Mouse (Mus musculus): ENCODE results near the gene Zdhhc15.
"Not testable (repeated sequence)": the region's sequence is repeated elsewhere in the genome, so short reads cannot be mapped to it uniquely, and the experiment has no call there.

Zdhhc15 gene

GRCm38 (mm10) chrX:104670757-104671549, at the start of gene Zdhhc15:
Gene Zdhhc15 (minus strand): TSS chrX:104671064.
- in situ Hi-C loops (cut with MboI, MseI), result no loop called here

GRCm38 (mm10) chrX:104707935-104708334, 37.1 kb upstream of the Zdhhc15 start:
- in situ Hi-C loops (cut with MboI, MseI), result no loop called here

GRCm38 (mm10) chrX:104669850-104670756, 761 bp downstream of the Zdhhc15 start:
- in situ Hi-C loops (cut with MboI, MseI), result no loop called here

GRCm38 (mm10) chrX:104656976-104657375, 13.9 kb downstream of the Zdhhc15 start:
- in situ Hi-C loops (cut with MboI, MseI), result no loop called here

- in situ Hi-C loops (cut with MboI, MseI), result no loop called here
These were observed 58.3 kb downstream of the Zdhhc15 start for GRCm38 (mm10) chrX:104612531-104612930.

GRCm38 (mm10) chrX:104603738-104604430, 67.0 kb downstream of the Zdhhc15 start:
- in situ Hi-C loops (cut with MboI, MseI), result not testable (repeated sequence)

- in situ Hi-C loops (cut with MboI, MseI), result not testable (repeated sequence)
These were observed 68.5 kb downstream of the Zdhhc15 start for GRCm38 (mm10) chrX:104602168-104602859.

- in situ Hi-C loops (cut with MboI, MseI), result no loop called here
These were observed 96.9 kb downstream of the Zdhhc15 start for GRCm38 (mm10) chrX:104573946-104574345.

- in situ Hi-C loops (cut with MboI, MseI), result no loop called here
These were observed 103.4 kb downstream of the Zdhhc15 start for GRCm38 (mm10) chrX:104567497-104567896.

GRCm38 (mm10) chrX:104545283-104545682, 125.6 kb downstream of the Zdhhc15 start:
- in situ Hi-C loops (cut with MboI, MseI), result no loop called here

- in situ Hi-C loops (cut with MboI, MseI), result no loop called here
These were observed 126.8 kb downstream of the Zdhhc15 start for GRCm38 (mm10) chrX:104543919-104544595.

- in situ Hi-C loops (cut with MboI, MseI), result no loop called here
These were observed 128.2 kb downstream of the Zdhhc15 start for GRCm38 (mm10) chrX:104542635-104543034.

- in situ Hi-C loops (cut with MboI, MseI), result no loop called here
These were observed 169.1 kb downstream of the Zdhhc15 start for GRCm38 (mm10) chrX:104501765-104502164.

GRCm38 (mm10) chrX:104489626-104490355, 181.1 kb downstream of the Zdhhc15 start:
- in situ Hi-C loops (cut with MboI, MseI), result loop anchor here in 1 of 2 experiments (5.0 kb wide), 1 partner anchor 62 kb away; no protein-coding TSS in a partner anchor

GRCm38 (mm10) chrX:104488870-104489467, 181.9 kb downstream of the Zdhhc15 start:
- in situ Hi-C loops (cut with MboI, MseI), result loop anchor here in 1 of 2 experiments (5.0 kb wide), 1 partner anchor 62 kb away; no protein-coding TSS in a partner anchor

GRCm38 (mm10) chrX:104488036-104488435, 182.8 kb downstream of the Zdhhc15 start:
- in situ Hi-C loops (cut with MboI, MseI), result loop anchor here in 1 of 2 experiments (5.0 kb wide), 1 partner anchor 61 kb away; no protein-coding TSS in a partner anchor

Data from T-helper 17 cell (primary cell).